Mouse (Mus musculus) lung, postnatal 25 days (tissue): ENCODE data around the gene Siva1.
A peak's percentile ranks its signal among the peaks of the same experiment; 100 is the strongest.

ENCODE experiments used
- DNase-seq: peaks from one replicate; pipeline ENCODE4 v3.0.0; 2022; ENCODE audit warnings: low spot score

Siva1 gene

GRCm38 (mm10) chr12:112644180-112644854 is at the start of gene Siva1:
TSS of gene Siva1 (plus strand) at chr12:112644679.
- DNase-seq = peak; percentile 99

GRCm38 (mm10) chr12:112594989-112595388 is 49.5 kb upstream of the Siva1 start:
- no peak for DNase-seq

GRCm38 (mm10) chr12:112595626-112596025 is 48.9 kb upstream of the Siva1 start:
- DNase-seq = no peak

GRCm38 (mm10) chr12:112596454-112596853 is 48.0 kb upstream of the Siva1 start:
- DNase-seq = no peak

- no peak for DNase-seq
These were observed 47.5 kb upstream of the Siva1 start for GRCm38 (mm10) chr12:112596891-112597500.

GRCm38 (mm10) chr12:112597618-112598017 is 46.9 kb upstream of the Siva1 start:
- DNase-seq = no peak

- DNase-seq = no peak
These were observed 45.3 kb upstream of the Siva1 start for GRCm38 (mm10) chr12:112599198-112599597.

- DNase-seq = no peak
These were observed 44.4 kb upstream of the Siva1 start for GRCm38 (mm10) chr12:112599942-112600611.

GRCm38 (mm10) chr12:112604022-112604421 is 40.5 kb upstream of the Siva1 start:
- DNase-seq = peak; percentile 75

- DNase-seq = peak; percentile 68
These were observed 39.5 kb upstream of the Siva1 start for GRCm38 (mm10) chr12:112604709-112605649.

GRCm38 (mm10) chr12:112605766-112606165 is 38.7 kb upstream of the Siva1 start:
- DNase-seq = peak; percentile 74

- no peak for DNase-seq
These were observed 37.5 kb upstream of the Siva1 start for GRCm38 (mm10) chr12:112606998-112607397.

GRCm38 (mm10) chr12:112609031-112609430 is 35.4 kb upstream of the Siva1 start:
- DNase-seq = no peak

GRCm38 (mm10) chr12:112616668-112617067 is 27.8 kb upstream of the Siva1 start:
- no peak for DNase-seq

- no peak for DNase-seq
These were observed 27.3 kb upstream of the Siva1 start for GRCm38 (mm10) chr12:112617184-112617583.

- peak; percentile 77 for DNase-seq
These were observed 26.5 kb upstream of the Siva1 start for GRCm38 (mm10) chr12:112617898-112618380.

- DNase-seq = no peak
These were observed 25.3 kb upstream of the Siva1 start for GRCm38 (mm10) chr12:112618981-112619685.

- no peak for DNase-seq
These were observed 24.7 kb upstream of the Siva1 start, which contains the start of gene Adssl1 for GRCm38 (mm10) chr12:112619686-112620353. TSS of gene Adssl1 (plus strand) at chr12:112620045.

GRCm38 (mm10) chr12:112620354-112621061 is 24.0 kb upstream of the Siva1 start:
- DNase-seq = no peak

- DNase-seq = no peak
These were observed 22.6 kb upstream of the Siva1 start for GRCm38 (mm10) chr12:112621900-112622299.
